Mouse (Mus musculus) CH12.LX (cell line): ENCODE measurements at regions not wholly inside any gene's neighbourhood (a gene's known extent, or its start where the extent isn't known, plus 50 kb on each side); places are given as distances from the start of the nearest gene placed in this dataset.

Experiments
- CTCF ChIP-seq, 2 experiments: IDR thresholded peaks in 1 of 2; conservative IDR thresholded peaks in 1 of 2; 2 replicates each; pipeline ENCODE4 v1.5.1; 2011 to 2012; ENCODE audit warnings: low read depth in 2 of 2, low read length in 2 of 2, improper control_type of control experiment in 1 of 2, inconsistent platforms in 1 of 2, mild to moderate bottlenecking in 1 of 2, moderate library complexity in 1 of 2
- HCFC1 ChIP-seq: IDR thresholded peaks from 2 replicates; pipeline ENCODE4 v1.6.1; 2012; ENCODE audit warnings: low read depth, mild to moderate bottlenecking, inconsistent platforms, low read length, improper control_type of control experiment
- MAX ChIP-seq: IDR thresholded peaks from 2 replicates; pipeline ENCODE4 v1.6.1; 2011; ENCODE audit warnings: low read length, improper control_type of control experiment
- MYC ChIP-seq: IDR thresholded peaks from 2 replicates; pipeline ENCODE4 v1.6.1; 2011; ENCODE audit warnings: low read depth, mild to moderate bottlenecking, improper control_type of control experiment, low read length
- UBTF ChIP-seq: IDR thresholded peaks from 2 replicates; pipeline ENCODE4 v1.6.1; 2012; ENCODE audit warnings: low read depth, mild to moderate bottlenecking, inconsistent platforms, low read length, improper control_type of control experiment, moderate library complexity

DNA sequence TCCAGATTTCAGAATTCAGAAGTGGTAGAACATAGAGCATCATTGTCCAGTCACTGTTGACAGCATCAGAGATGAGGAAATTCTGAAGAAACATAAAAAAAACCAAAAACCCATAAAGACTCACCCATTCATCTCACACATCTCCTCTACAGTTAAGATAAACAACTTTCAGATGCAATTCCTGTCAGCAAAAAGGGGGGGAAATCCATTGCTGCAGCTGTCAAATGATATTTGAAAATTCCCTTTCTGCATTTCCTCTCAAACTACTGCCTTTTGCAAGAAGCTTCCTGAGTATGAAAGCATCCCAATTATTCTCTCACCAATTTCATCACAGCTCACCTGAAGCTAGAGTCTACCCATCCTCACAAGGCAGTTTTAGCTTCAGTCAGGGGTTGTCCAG, 177.1 kb upstream of the Serpine2 start:
- TF ChIP-seq MAX: no peak
- no peak for TF ChIP-seq CTCF (conservative IDR thresholded peaks at IDR 0.05 in 1 of 2, IDR thresholded peaks at IDR 0.05 in 1 of 2; ENCODE audit: low read depth in 2 of 2, low read length in 2 of 2)
- no peak for TF ChIP-seq UBTF
- no peak for TF ChIP-seq HCFC1
- no peak for TF ChIP-seq MYC
